Mouse (Mus musculus) heart, embryonic 13.5 days (tissue): ENCODE measurements at regions not wholly inside any gene's neighbourhood (a gene's known extent, or its start where the extent isn't known, plus 50 kb on each side); places are given as distances from the start of the nearest gene placed in this dataset.

Experiments used
- ATAC-seq: fragments of 200-750 bp; cut with Nextera tagmentation; 2 replicates; pipeline ENCODE4 v1.8.0; 2017; ENCODE audit warnings: moderate TSS enrichment; ENCODE audit not compliant: insufficient number of reproducible peaks, low FRiP score, low TSS enrichment; ENCODE audit errors: extremely low read depth
- H3K27ac ChIP-seq: fragments of 300-500 bp; sonication (generic); replicated peaks from 2 replicates; pipeline ENCODE4 v1.5.1; 2015; ENCODE audit warnings: moderate library complexity, mild to moderate bottlenecking, inconsistent platforms
- H3K27me3 ChIP-seq: fragments of 300-500 bp; sonication (generic); replicated peaks from 2 replicates; pipeline ENCODE4 v1.6.1; 2015; ENCODE audit warnings: mild to moderate bottlenecking, inconsistent platforms
- H3K36me3 ChIP-seq: fragments of 300-500 bp; sonication (generic); 2 replicates; pipeline ENCODE4 v1.6.1; 2015; ENCODE audit warnings: mild to moderate bottlenecking, inconsistent platforms
- H3K4me1 ChIP-seq: fragments of 300-500 bp; sonication (generic); 2 replicates; pipeline ENCODE4 v1.6.1; 2015; ENCODE audit warnings: inconsistent platforms
- H3K4me2 ChIP-seq: fragments of 300-500 bp; sonication (generic); 2 replicates; pipeline ENCODE4 v1.6.1; 2015; ENCODE audit warnings: inconsistent platforms, mild to moderate bottlenecking, moderate library complexity
- H3K4me3 ChIP-seq: fragments of 300-500 bp; sonication (generic); 2 replicates; pipeline ENCODE4 v1.5.1; 2015; ENCODE audit warnings: moderate library complexity, mild to moderate bottlenecking, inconsistent platforms
- H3K9ac ChIP-seq: fragments of 300-500 bp; sonication (generic); 2 replicates; pipeline ENCODE4 v1.6.1; 2015; ENCODE audit warnings: inconsistent platforms, mild to moderate bottlenecking, moderate library complexity
- H3K9me3 ChIP-seq: fragments of 300-500 bp; sonication (generic); 2 replicates; pipeline ENCODE4 v1.6.1; 2016; ENCODE audit warnings: inconsistent platforms
- WGBS: fragments of 180-500 bp; shearing (Covaris S2); methylation state at CpG from one replicate; pipeline ENCODE4 v1.1.7; 2015; ENCODE audit warnings: mixed read lengths; 5-methylcytosine and 5-hydroxymethylcytosine counted together

- WGBS: 69% methylated on average over 5 of the region's 5 CpGs
- no peak overlapping the region for H3K9ac ChIP-seq
- peaks cover 12% of the 10 kb centered on the region for H3K9me3 ChIP-seq
- ATAC-seq: no peak
- H3K4me2 ChIP-seq: no peak overlapping the region
- no peak overlapping the region for H3K27ac ChIP-seq
- no peaks in the 10 kb centered on the region for H3K36me3 ChIP-seq
- H3K4me1 ChIP-seq: peaks cover 24% of the 10 kb centered on the region
- H3K27me3 ChIP-seq: no peaks in the 10 kb centered on the region
- H3K4me3 ChIP-seq: no peak overlapping the region
Measured at GRCm38 (mm10) chr2:128360517-128360916, 230.5 kb upstream of the Spdye4c start.

- no peak overlapping the region for H3K4me3 ChIP-seq
- H3K36me3 ChIP-seq: no peaks in the 10 kb centered on the region
- H3K4me2 ChIP-seq: no peak overlapping the region
- H3K27me3 ChIP-seq: no peaks in the 10 kb centered on the region
- 50% methylated on average over 1 of the region's 1 CpGs for WGBS
- peaks cover 33% of the 10 kb centered on the region for H3K4me1 ChIP-seq
- no peak overlapping the region for H3K9ac ChIP-seq
- no peak for ATAC-seq
- H3K27ac ChIP-seq: no peak overlapping the region
- H3K9me3 ChIP-seq: peaks cover 3% of the 10 kb centered on the region
Measured at GRCm38 (mm10) chr2:128361436-128361835, 229.6 kb upstream of the Spdye4c start.

GRCm38 (mm10) chr2:128364161-128364560 is 226.8 kb upstream of the Spdye4c start:
- H3K27ac ChIP-seq: peak overlapping the region; percentile 82
- peak overlapping the region; percentile 35 for H3K4me3 ChIP-seq
- ATAC-seq: peak; percentile 56; the same call in 1 of the 2 replicates
- no peaks in the 10 kb centered on the region for H3K36me3 ChIP-seq
- H3K9me3 ChIP-seq: no peaks in the 10 kb centered on the region; the same call in 1 of the 2 replicates
- no peaks in the 10 kb centered on the region for H3K27me3 ChIP-seq
- peak overlapping the region; percentile 38; the same call in 1 of the 2 replicates for H3K9ac ChIP-seq
- WGBS: 18% methylated on average over 14 of the region's 14 CpGs
- H3K4me1 ChIP-seq: peaks cover 40% of the 10 kb centered on the region
- H3K4me2 ChIP-seq: peak overlapping the region; percentile 64

- Histone ChIP-seq H3K4me1 (peaks cover 40% of the 10 kb centered on the region), H3K27ac (peak overlapping the region; percentile 82), H3K9ac (no peak overlapping the region), H3K9me3 (no peaks in the 10 kb centered on the region; the same call in 1 of the 2 replicates), H3K36me3 (no peaks in the 10 kb centered on the region), H3K27me3 (no peaks in the 10 kb centered on the region), H3K4me2 (no peak overlapping the region), H3K4me3 (no peak overlapping the region)
- WGBS: 6% methylated on average over 3 of the region's 3 CpGs
- ATAC-seq: no peak
Measured at GRCm38 (mm10) chr2:128365004-128365403, 226.0 kb upstream of the Spdye4c start.

- Histone ChIP-seq H3K27ac (peak overlapping the region; percentile 82; the same call in 1 of the 2 replicates), H3K4me1 (peaks cover 43% of the 10 kb centered on the region), H3K4me3 (no peak overlapping the region), H3K4me2 (no peak overlapping the region), H3K9ac (no peak overlapping the region), H3K9me3 (no peaks in the 10 kb centered on the region; the same call in 1 of the 2 replicates), H3K27me3 (no peaks in the 10 kb centered on the region), H3K36me3 (no peaks in the 10 kb centered on the region)
- no peak for ATAC-seq
- 80% methylated on average over 2 of the region's 2 CpGs for WGBS
Measured at GRCm38 (mm10) chr2:128365775-128366174, 225.2 kb upstream of the Spdye4c start.

- Histone ChIP-seq H3K27me3 (no peaks in the 10 kb centered on the region), H3K4me3 (no peak overlapping the region), H3K4me1 (peaks cover 55% of the 10 kb centered on the region), H3K9ac (no peak overlapping the region), H3K36me3 (no peaks in the 10 kb centered on the region), H3K4me2 (no peak overlapping the region), H3K9me3 (no peaks in the 10 kb centered on the region; the same call in 1 of the 2 replicates), H3K27ac (no peak overlapping the region)
- no peak for ATAC-seq
- WGBS: 76% methylated on average over 14 of the region's 14 CpGs
Measured at GRCm38 (mm10) chr2:128367266-128368150, 223.5 kb upstream of the Spdye4c start.

- Histone ChIP-seq H3K27ac (no peak overlapping the region), H3K4me3 (no peak overlapping the region), H3K9ac (no peak overlapping the region), H3K4me1 (peaks cover 62% of the 10 kb centered on the region), H3K36me3 (no peaks in the 10 kb centered on the region), H3K9me3 (no peaks in the 10 kb centered on the region; the same call in 1 of the 2 replicates), H3K27me3 (no peaks in the 10 kb centered on the region), H3K4me2 (no peak overlapping the region)
- WGBS: 70% methylated on average over 7 of the region's 7 CpGs
- ATAC-seq: no peak
Measured at GRCm38 (mm10) chr2:128368534-128369273, 222.3 kb upstream of the Spdye4c start.

GRCm38 (mm10) chr2:128370821-128371220 is 220.2 kb upstream of the Spdye4c start:
- Histone ChIP-seq H3K9me3 (no peaks in the 10 kb centered on the region; the same call in 1 of the 2 replicates), H3K27me3 (no peaks in the 10 kb centered on the region), H3K4me2 (no peak overlapping the region), H3K9ac (no peak overlapping the region), H3K4me3 (no peak overlapping the region), H3K4me1 (peaks cover 45% of the 10 kb centered on the region), H3K36me3 (no peaks in the 10 kb centered on the region), H3K27ac (no peak overlapping the region)
- WGBS: 38% methylated on average over 10 of the region's 10 CpGs
- no peak for ATAC-seq

GRCm38 (mm10) chr2:128372204-128372603 is 218.8 kb upstream of the Spdye4c start:
- 78% methylated on average over 13 of the region's 13 CpGs for WGBS

GRCm38 (mm10) chr2:128373363-128374252 is 217.4 kb upstream of the Spdye4c start:
- Histone ChIP-seq H3K27me3 (no peaks in the 10 kb centered on the region), H3K9ac (no peak overlapping the region), H3K27ac (no peak overlapping the region), H3K36me3 (no peaks in the 10 kb centered on the region), H3K9me3 (no peaks in the 10 kb centered on the region; the same call in 1 of the 2 replicates), H3K4me2 (no peak overlapping the region), H3K4me3 (no peak overlapping the region), H3K4me1 (peaks cover 32% of the 10 kb centered on the region)
- ATAC-seq: no peak
- 54% methylated on average over 12 of the region's 12 CpGs for WGBS

More at GRCm38 (mm10) chr2:128372204-128372603, 218.8 kb upstream of the Spdye4c start:
- H3K27ac ChIP-seq: no peak overlapping the region
- no peak overlapping the region for H3K4me3 ChIP-seq
- no peaks in the 10 kb centered on the region; the same call in 1 of the 2 replicates for H3K9me3 ChIP-seq
- peaks cover 34% of the 10 kb centered on the region for H3K4me1 ChIP-seq
- no peak overlapping the region for H3K9ac ChIP-seq
- ATAC-seq: no peak
- no peaks in the 10 kb centered on the region for H3K36me3 ChIP-seq
- H3K4me2 ChIP-seq: no peak overlapping the region
- no peaks in the 10 kb centered on the region for H3K27me3 ChIP-seq

- 76% methylated on average over 2 of the region's 2 CpGs for WGBS
- Histone ChIP-seq H3K9ac (no peak overlapping the region), H3K27ac (no peak overlapping the region)
Measured at GRCm38 (mm10) chr2:128374253-128374566, 216.8 kb upstream of the Spdye4c start.

More at GRCm38 (mm10) chr2:128374253-128374566, 216.8 kb upstream of the Spdye4c start:
- no peak overlapping the region for H3K4me2 ChIP-seq
- H3K27me3 ChIP-seq: no peaks in the 10 kb centered on the region
- ATAC-seq: no peak
- H3K36me3 ChIP-seq: no peaks in the 10 kb centered on the region
- H3K4me3 ChIP-seq: no peak overlapping the region
- H3K4me1 ChIP-seq: peaks cover 33% of the 10 kb centered on the region
- H3K9me3 ChIP-seq: no peaks in the 10 kb centered on the region
